Mouse (Mus musculus): ENCODE results near the gene Iscu.

Gene Iscu

GRCm38 (mm10) chr5:113818572-113818971, 46.0 kb downstream of the Iscu start:
- DNase-seq = no peak

GRCm38 (mm10) chr5:113824228-113824627, 51.7 kb downstream of the Iscu start:
- no peak for DNase-seq

GRCm38 (mm10) chr5:113825558-113825957, 53.0 kb downstream of the Iscu start:
- DNase-seq = no peak

- no peak for DNase-seq
Observed at GRCm38 (mm10) chr5:113826619-113827018, 54.1 kb downstream of the Iscu start.

Data from kidney, adult 8-10 months (tissue).